Mouse (Mus musculus) MEL (cell line): ENCODE data around the gene Gpr162. TPM values are rescaled to one million over a fixed set of nuclear protein-coding genes. Genes with fewer than 3 reads are reported as not detected.

Experiments
- DNase-seq: peaks from one replicate; pipeline ENCODE4 v3.0.0; 2011; ENCODE audit warnings: low read depth, low spot score
- H3K27ac ChIP-seq: 2 replicates; pipeline ENCODE4 v1.5.1; 2012; ENCODE audit warnings: low read depth, mild to moderate bottlenecking, control low read depth, low read length, moderate library complexity; ENCODE audit not compliant: control insufficient read depth
- H3K27me3 ChIP-seq, 2 experiments: fragments of 150-350 bp in 1 of 2; sonication (generic) in 1 of 2; 2 replicates each; pipeline ENCODE4 v1.6.1; 2012; ENCODE audit warnings: low read length in 2 of 2, mild to moderate bottlenecking in 2 of 2, improper control_type of control experiment in 1 of 2, moderate library complexity in 1 of 2; ENCODE audit not compliant: insufficient read depth in 2 of 2, control insufficient read depth in 1 of 2
- H3K36me3 ChIP-seq, 2 experiments: 2 replicates each; pipeline ENCODE4 v1.6.1; 2012 to 2014; ENCODE audit warnings: low read length in 2 of 2, improper control_type of control experiment in 1 of 2, inconsistent platforms in 1 of 2, mild to moderate bottlenecking in 1 of 2; ENCODE audit not compliant: insufficient read depth in 2 of 2, control insufficient read depth in 1 of 2
- H3K4me1 ChIP-seq, 2 experiments: fragments of 150-350 bp in 1 of 2; sonication (generic) in 1 of 2; 2 replicates each; pipeline ENCODE4 v1.6.1; 2012; ENCODE audit warnings: low read length in 2 of 2, improper control_type of control experiment in 1 of 2, mild to moderate bottlenecking in 1 of 2; ENCODE audit not compliant: insufficient read depth in 2 of 2, control insufficient read depth in 1 of 2
- H3K4me3 ChIP-seq, 2 experiments: fragments of 150-350 bp in 1 of 2; sonication (generic) in 1 of 2; 2 replicates each; pipeline ENCODE4 v1.5.1; 2012; ENCODE audit warnings: low read depth in 2 of 2, low read length in 2 of 2, mild to moderate bottlenecking in 2 of 2, moderate library complexity in 2 of 2, control low read depth in 1 of 2, improper control_type of control experiment in 1 of 2; ENCODE audit not compliant: control insufficient read depth in 1 of 2, insufficient read depth in 1 of 2
- H3K79me2 ChIP-seq: 2 replicates; pipeline ENCODE4 v1.6.1; 2012; ENCODE audit warnings: mild to moderate bottlenecking, low read length, moderate library complexity; ENCODE audit not compliant: control insufficient read depth, poor library complexity, insufficient read depth
- H3K9ac ChIP-seq: 2 replicates; pipeline ENCODE4 v1.6.1; 2012; ENCODE audit warnings: low read depth, mild to moderate bottlenecking, control low read depth, low read length, moderate library complexity; ENCODE audit not compliant: control insufficient read depth, poor library complexity, severe bottlenecking
- H3K9me3 ChIP-seq: fragments of 150-350 bp; sonication (generic); replicated peaks from 2 replicates; pipeline ENCODE4 v1.6.1; 2012; ENCODE audit warnings: mild to moderate bottlenecking, low read length, improper control_type of control experiment, moderate library complexity; ENCODE audit not compliant: insufficient read depth
- BHLHE40 ChIP-seq: IDR thresholded peaks from 2 replicates; pipeline ENCODE4 v1.6.1; 2012; ENCODE audit warnings: low read depth, mild to moderate bottlenecking, inconsistent platforms, low read length, improper control_type of control experiment, borderline replicate concordance
- CHD1 ChIP-seq: IDR thresholded peaks from 2 replicates; pipeline ENCODE4 v1.6.1; 2012; ENCODE audit warnings: low read depth, mild to moderate bottlenecking, inconsistent platforms, low read length, improper control_type of control experiment
- CHD2 ChIP-seq: IDR thresholded peaks from 2 replicates; pipeline ENCODE4 v1.6.1; 2011; ENCODE audit warnings: low read length, improper control_type of control experiment
- E2F4 ChIP-seq: IDR thresholded peaks from 2 replicates; pipeline ENCODE4 v1.6.1; 2011; ENCODE audit warnings: low read depth, low read length, improper control_type of control experiment, borderline replicate concordance
- ELF1 ChIP-seq: IDR thresholded peaks from 2 replicates; pipeline ENCODE4 v1.6.1; 2014; ENCODE audit warnings: low read depth, mild to moderate bottlenecking, inconsistent platforms, low read length, improper control_type of control experiment, moderate library complexity
- EP300 ChIP-seq, 2 experiments: IDR thresholded peaks; 2 replicates each; pipeline ENCODE4 v1.6.1; 2011; ENCODE audit warnings: improper control_type of control experiment in 2 of 2, low read length in 2 of 2, low read depth in 1 of 2, mild to moderate bottlenecking in 1 of 2
- ETS1 ChIP-seq: IDR thresholded peaks from 2 replicates; pipeline ENCODE4 v1.6.1; 2012; ENCODE audit warnings: low read depth, mild to moderate bottlenecking, inconsistent platforms, low read length, improper control_type of control experiment, moderate library complexity
- GATA1 ChIP-seq: IDR thresholded peaks from 2 replicates; pipeline ENCODE4 v1.6.1; 2011; ENCODE audit warnings: low read depth, low read length, improper control_type of control experiment
- MAFK ChIP-seq: IDR thresholded peaks from 2 replicates; pipeline ENCODE4 v1.6.1; 2011; ENCODE audit warnings: low read depth, mild to moderate bottlenecking, low read length, improper control_type of control experiment, borderline replicate concordance
- MAX ChIP-seq: IDR thresholded peaks from 2 replicates; pipeline ENCODE4 v1.6.1; 2011; ENCODE audit warnings: low read length, improper control_type of control experiment
- MEF2A ChIP-seq: IDR thresholded peaks from 2 replicates; pipeline ENCODE4 v1.6.1; 2014; ENCODE audit warnings: low read depth, mild to moderate bottlenecking, inconsistent platforms, low read length, improper control_type of control experiment; ENCODE audit not compliant: poor library complexity, insufficient replicate concordance, severe bottlenecking; ENCODE audit errors: extremely low read depth
- MXI1 ChIP-seq: IDR thresholded peaks from 2 replicates; pipeline ENCODE4 v1.6.1; 2011; ENCODE audit warnings: mild to moderate bottlenecking, low read depth, low read length, improper control_type of control experiment
- MYB ChIP-seq: IDR thresholded peaks from 2 replicates; pipeline ENCODE4 v1.6.1; 2011; ENCODE audit warnings: mild to moderate bottlenecking, low read depth, low read length, improper control_type of control experiment
- MYC ChIP-seq: IDR thresholded peaks from 2 replicates; pipeline ENCODE4 v1.6.1; 2011; ENCODE audit warnings: low read depth, mild to moderate bottlenecking, low read length, improper control_type of control experiment, moderate library complexity
- NELFE ChIP-seq: IDR thresholded peaks from 2 replicates; pipeline ENCODE4 v1.6.1; 2011; ENCODE audit warnings: low read depth, low read length, improper control_type of control experiment
- NRF1 ChIP-seq: IDR thresholded peaks from 2 replicates; pipeline ENCODE4 v1.6.1; 2014; ENCODE audit warnings: low read depth, mild to moderate bottlenecking, inconsistent platforms, low read length, improper control_type of control experiment, moderate library complexity; ENCODE audit not compliant: poor library complexity, insufficient read depth, severe bottlenecking
- POLR2A ChIP-seq, 2 experiments: IDR thresholded peaks; 2 replicates each; pipeline ENCODE4 v1.6.1; 2011 to 2012; ENCODE audit warnings: low read length in 2 of 2, mild to moderate bottlenecking in 2 of 2, control low read depth in 1 of 2, improper control_type of control experiment in 1 of 2, low read depth in 1 of 2, moderate library complexity in 1 of 2; ENCODE audit not compliant: control insufficient read depth in 1 of 2, insufficient read depth in 1 of 2, poor library complexity in 1 of 2
- POLR2AphosphoS2 ChIP-seq: IDR thresholded peaks from 2 replicates; pipeline ENCODE4 v1.6.1; 2011; ENCODE audit warnings: low read length, improper control_type of control experiment
- POLR2AphosphoS5 ChIP-seq: IDR thresholded peaks from 2 replicates; pipeline ENCODE4 v1.6.1; 2012; ENCODE audit warnings: low read depth, borderline replicate concordance, mild to moderate bottlenecking, inconsistent platforms, low read length, moderate library complexity, mixed read lengths
- RAD21 ChIP-seq: IDR thresholded peaks from 2 replicates; pipeline ENCODE4 v1.6.1; 2011; ENCODE audit warnings: mild to moderate bottlenecking, low read depth, low read length, improper control_type of control experiment
- SIN3A ChIP-seq: IDR thresholded peaks from 2 replicates; pipeline ENCODE4 v1.6.1; 2012; ENCODE audit warnings: low read length, improper control_type of control experiment, inconsistent platforms
- SMC3 ChIP-seq: IDR thresholded peaks from 2 replicates; pipeline ENCODE4 v1.6.1; 2011; ENCODE audit warnings: low read depth, low read length, improper control_type of control experiment
- TBP ChIP-seq: IDR thresholded peaks from 2 replicates; pipeline ENCODE4 v1.8.0; 2011; ENCODE audit warnings: low read depth, low read length, improper control_type of control experiment
- TCF12 ChIP-seq: IDR thresholded peaks from 2 replicates; pipeline ENCODE4 v1.6.1; 2014; ENCODE audit warnings: low read depth, mild to moderate bottlenecking, inconsistent platforms, low read length, improper control_type of control experiment, moderate library complexity
- UBTF ChIP-seq: IDR thresholded peaks from 2 replicates; pipeline ENCODE4 v1.6.1; 2012; ENCODE audit warnings: low read depth, mild to moderate bottlenecking, inconsistent platforms, low read length, improper control_type of control experiment, moderate library complexity, borderline replicate concordance; ENCODE audit not compliant: insufficient read depth
- USF1 ChIP-seq: IDR thresholded peaks from 2 replicates; pipeline ENCODE4 v1.6.1; 2014; ENCODE audit warnings: low read depth, mild to moderate bottlenecking, inconsistent platforms, low read length, improper control_type of control experiment, moderate library complexity
- USF2 ChIP-seq, 2 experiments: IDR thresholded peaks; 2 replicates each; pipeline ENCODE4 v1.6.1; 2011 to 2012; ENCODE audit warnings: improper control_type of control experiment in 2 of 2, low read length in 2 of 2, borderline replicate concordance in 1 of 2, inconsistent platforms in 1 of 2, low read depth in 1 of 2, mild to moderate bottlenecking in 1 of 2; ENCODE audit not compliant: insufficient read depth in 1 of 2
- ZMIZ1 ChIP-seq: IDR thresholded peaks from 2 replicates; pipeline ENCODE4 v1.6.1; 2012; ENCODE audit warnings: low read depth, mild to moderate bottlenecking, inconsistent platforms, low read length, improper control_type of control experiment, moderate library complexity
- polyA plus RNA-seq, 2 experiments: library from polyadenylated mRNA; stranded (reverse) in 1 of 2; unstranded in 1 of 2; fragments of >175 nt in 1 of 2; fragments of >200 nt in 1 of 2; gene quantifications; 2 replicates each; pipeline versions ENCODE4 v1.2.1 to v1.2.4; 2012; ENCODE audit warnings: low replicate concordance in 2 of 2, low read depth in 1 of 2; ENCODE audit not compliant: insufficient read length in 2 of 2, insufficient read depth in 1 of 2, missing spikeins in 1 of 2
- total RNA-seq: library from RNA; depleted of rRNA; stranded (reverse); fragments of 300-350 nt; gene quantifications from 2 replicates; pipeline ENCODE4 v1.2.3, GENCODE M21; 2012

The Gpr162 gene
- total and polyA plus RNA-seq, 3 experiments, result 0.08 to 0.84 TPM; not detected in 1

DNA sequence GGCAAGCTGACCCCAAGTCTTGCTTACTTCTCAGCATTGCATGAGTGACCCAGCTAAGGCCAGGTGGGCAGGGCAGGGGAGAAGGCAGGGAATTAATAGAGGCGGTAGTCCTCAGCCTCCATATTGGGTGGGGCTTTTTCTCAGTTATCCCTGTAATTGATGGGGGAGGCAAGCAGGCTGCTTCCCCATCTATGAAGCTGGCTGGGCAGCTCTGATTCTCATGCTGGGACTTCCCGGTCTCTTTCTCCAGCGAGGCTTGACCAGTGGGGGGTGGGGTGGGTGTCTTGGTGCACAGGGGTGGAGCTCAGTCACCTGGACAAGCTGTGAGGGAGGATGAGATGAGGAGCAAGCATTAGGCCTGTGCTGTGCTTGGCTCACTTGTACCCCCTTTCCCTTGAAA is 2.0 kb downstream of the Gpr162 start (continued):
- TF ChIP-seq NRF1, result no peak

DNA sequence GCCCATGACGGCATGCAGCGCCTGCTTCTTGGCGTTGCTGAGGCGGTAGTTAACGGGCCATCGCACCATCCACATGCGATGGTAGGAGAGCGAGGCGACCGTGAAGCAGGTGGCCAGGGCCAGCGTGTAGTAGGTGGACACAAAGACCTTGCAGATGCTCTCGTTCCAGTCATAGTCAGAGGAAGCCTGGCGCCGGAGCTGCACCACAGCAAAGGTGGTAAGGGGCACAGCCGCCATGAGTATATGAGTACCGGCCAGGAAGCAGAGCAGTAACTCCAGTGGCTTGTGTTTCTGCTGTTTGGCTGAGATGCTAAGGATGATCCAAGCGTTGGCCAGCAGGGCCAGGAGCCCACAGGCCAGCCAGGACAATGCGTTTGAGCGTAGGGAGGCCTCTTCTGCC is 2.5 kb downstream of the Gpr162 start:
- no peak for DNase-seq
- Histone ChIP-seq H3K4me3 (no peak overlapping the region), H3K27me3 (peaks cover 4 to 11% of the 10 kb centered on the region in 2 experiments; a peak in 3 of 4 replicates), H3K4me1 (no peaks in the 10 kb centered on the region; a peak in 2 of 4 replicates), H3K9me3 (no peaks in the 10 kb centered on the region), H3K9ac (no peak overlapping the region), H3K79me2 (no peaks in the 10 kb centered on the region), H3K27ac (no peak overlapping the region), H3K36me3 (no peaks in the 10 kb centered on the region)
- TF ChIP-seq MXI1, result no peak
- no peak for TF ChIP-seq E2F4
- no peak for TF ChIP-seq MEF2A
- no peak for TF ChIP-seq MAX
- TF ChIP-seq NELFE, result no peak
- TF ChIP-seq MYC, result no peak
- no peak for TF ChIP-seq GATA1
- no peak for TF ChIP-seq SMC3
- TF ChIP-seq SIN3A, result no peak
- no peak for TF ChIP-seq USF1
- no peak for TF ChIP-seq ETS1
- TF ChIP-seq CHD1, result no peak
- no peak for TF ChIP-seq BHLHE40
- TF ChIP-seq RAD21, result no peak
- TF ChIP-seq MYB, result no peak
- TF ChIP-seq TBP, result no peak
- no peak for TF ChIP-seq ZMIZ1
- no peak for TF ChIP-seq POLR2A (IDR thresholded peaks at IDR 0.05; ENCODE audit: control insufficient read depth in 1 of 2, insufficient read depth in 1 of 2, low read depth in 1 of 2, low read length in 2 of 2, poor library complexity in 1 of 2)
- TF ChIP-seq MAFK, result no peak

DNA sequence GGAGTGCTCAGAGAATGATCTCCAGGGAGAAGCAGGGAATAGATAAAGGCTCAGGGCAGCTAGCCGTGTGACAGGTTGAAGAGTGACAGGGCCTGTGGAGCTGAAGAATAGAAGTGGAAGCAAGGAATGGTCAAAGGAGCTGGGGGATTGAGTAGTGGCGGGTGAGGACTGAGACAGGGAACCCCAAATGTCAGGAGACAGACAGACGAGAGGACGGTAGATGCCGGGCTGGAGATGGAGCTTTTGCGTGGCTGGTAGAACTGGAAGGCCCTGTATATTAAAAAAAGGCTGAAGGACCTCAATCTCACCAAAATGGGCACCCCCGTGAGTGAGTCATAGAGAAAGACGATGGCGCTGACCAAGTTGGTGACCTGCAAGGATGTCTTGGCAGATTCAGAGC is 3.3 kb downstream of the Gpr162 start:
- no peak overlapping the region for H3K9ac ChIP-seq
- H3K27me3 ChIP-seq, result peaks cover 4 to 11% of the 10 kb centered on the region in 2 experiments; a peak in 3 of 4 replicates
- no peaks in the 10 kb centered on the region for H3K36me3 ChIP-seq
- H3K4me3 ChIP-seq, result no peak overlapping the region
- H3K27ac ChIP-seq, result no peak overlapping the region
- H3K79me2 ChIP-seq, result no peaks in the 10 kb centered on the region
- TF ChIP-seq SIN3A (no peak), ELF1 (no peak), POLR2AphosphoS5 (no peak), GATA1 (no peak), POLR2AphosphoS2 (no peak), E2F4 (no peak), EP300 (IDR thresholded peaks at IDR 0.05; ENCODE audit: low read depth in 1 of 2, low read length in 2 of 2) (no peak), TCF12 (no peak), CHD1 (no peak), USF2 (IDR thresholded peaks at IDR 0.05; ENCODE audit: borderline replicate concordance in 1 of 2, insufficient read depth in 1 of 2, low read depth in 1 of 2, low read length in 2 of 2) (no peak), SMC3 (no peak), UBTF (no peak), ZMIZ1 (no peak), CHD2 (no peak)
- no peak for DNase-seq
- H3K4me1 ChIP-seq, result peaks cover 0 to 3% of the 10 kb centered on the region in 2 experiments; a peak in 2 of 4 replicates
- no peaks in the 10 kb centered on the region for H3K9me3 ChIP-seq
